Mouse (Mus musculus) retina, embryonic 14.5 days (tissue): Measurements from ENCODE around the gene Hip1.
A peak's percentile ranks its signal among the peaks of the same experiment; 100 is the strongest.
"Not testable (repeated sequence)": the region's sequence is repeated elsewhere in the genome, so short reads cannot be mapped to it uniquely, and the experiment has no call there.

Source experiments
- DNase-seq: peaks from one replicate; pipeline ENCODE4 v3.0.0-alpha.2; 2015; ENCODE audit warnings: low spot score

The Hip1 gene

DNA sequence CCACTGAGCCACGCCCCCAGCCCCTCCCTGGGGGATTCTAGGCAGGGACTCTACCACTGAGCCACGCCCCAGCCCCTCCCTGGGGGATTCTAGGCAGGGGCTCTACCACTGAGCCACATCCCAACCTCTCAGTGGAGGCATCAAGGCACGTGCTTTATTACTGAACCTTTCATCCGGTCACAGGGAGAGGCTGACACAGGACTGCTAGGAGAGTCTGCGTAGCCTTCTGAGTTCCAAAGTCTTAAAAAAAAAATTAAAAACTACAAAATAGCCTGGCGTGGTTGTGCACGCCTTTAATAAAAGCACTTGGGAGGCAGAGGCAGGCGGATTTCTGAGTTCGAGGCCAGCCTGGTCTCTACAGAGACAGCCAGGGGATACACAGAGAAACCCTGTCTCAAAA, 175.7 kb downstream of the Hip1 start:
- not testable (repeated sequence) for DNase-seq

- DNase-seq, result no peak
Observed at GRCm38 (mm10) chr5:135368312-135368711, 176.6 kb downstream of the Hip1 start.

- peak; percentile 56 for DNase-seq
Observed at GRCm38 (mm10) chr5:135367841-135368240, 177.1 kb downstream of the Hip1 start.

GRCm38 (mm10) chr5:135363540-135363939, 181.4 kb downstream of the Hip1 start:
- DNase-seq, result peak; percentile 77

DNA sequence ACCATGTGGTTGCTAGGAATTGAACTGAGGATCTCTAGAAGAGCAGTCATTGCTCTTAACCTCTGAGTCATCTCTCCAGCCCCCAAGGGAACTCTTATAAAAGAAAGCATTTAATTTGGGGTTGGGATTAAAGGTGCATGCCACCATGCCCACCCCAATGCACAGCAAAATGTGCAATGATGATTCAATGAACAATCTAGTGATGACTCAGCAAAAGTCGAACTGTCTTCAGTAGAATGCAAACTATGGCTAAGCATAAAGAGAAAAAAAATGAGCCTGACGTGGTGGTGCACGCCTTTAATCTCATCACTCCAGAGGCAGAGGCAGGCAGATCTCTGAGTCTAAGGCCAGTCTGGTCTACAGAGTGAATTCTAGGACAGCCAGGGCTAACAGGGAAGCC, 182.3 kb downstream of the Hip1 start:
- no peak for DNase-seq

GRCm38 (mm10) chr5:135359772-135360171, 185.1 kb downstream of the Hip1 start:
- no peak for DNase-seq

GRCm38 (mm10) chr5:135357556-135357955, 187.4 kb downstream of the Hip1 start:
- DNase-seq, result no peak
